Mouse (Mus musculus) urinary bladder, postnatal 36 days (tissue): ENCODE measurements at regions not wholly inside any gene's neighbourhood (a gene's known extent, or its start where the extent isn't known, plus 50 kb on each side); places are given as distances from the start of the nearest gene placed in this dataset.

Experiments
- DNase-seq, 2 experiments: peaks; one replicate each; pipeline ENCODE4 v3.0.0; 2022; ENCODE audit warnings: low spot score in 2 of 2, mixed read lengths in 1 of 2

GRCm38 (mm10) chr5:119215364-119215763 lies 455.1 kb upstream of the Tbx3 start:
- no peak for DNase-seq

- no peak for DNase-seq
Measured at GRCm38 (mm10) chr5:119216146-119216545, 454.3 kb upstream of the Tbx3 start.

- DNase-seq = no peak
Measured at GRCm38 (mm10) chr5:119217077-119217476, 453.4 kb upstream of the Tbx3 start.

- no peak for DNase-seq
Measured at GRCm38 (mm10) chr5:119228691-119229090, 441.8 kb upstream of the Tbx3 start.

- DNase-seq = no peak
Measured at GRCm38 (mm10) chr5:119232941-119233340, 437.5 kb upstream of the Tbx3 start.

GRCm38 (mm10) chr5:119235884-119236283 lies 434.6 kb upstream of the Tbx3 start:
- DNase-seq = no peak

- peak in 1 of 2 experiments; percentile 28 for DNase-seq
Measured at GRCm38 (mm10) chr5:119246824-119247223, 423.6 kb upstream of the Tbx3 start.

- peak; percentile 21 to 29 for DNase-seq
Measured at GRCm38 (mm10) chr5:119248626-119249025, 421.8 kb upstream of the Tbx3 start.

- DNase-seq = no peak
Measured at GRCm38 (mm10) chr5:119249124-119249718, 421.2 kb upstream of the Tbx3 start.

- DNase-seq = peak in 1 of 2 experiments; percentile 21
Measured at GRCm38 (mm10) chr5:119251311-119252047, 419.0 kb upstream of the Tbx3 start.

- DNase-seq = no peak
Measured at GRCm38 (mm10) chr5:119257374-119258120, 412.9 kb upstream of the Tbx3 start.

- DNase-seq = no peak
Measured at GRCm38 (mm10) chr5:119258831-119259230, 411.6 kb upstream of the Tbx3 start.

- DNase-seq = peak in 1 of 2 experiments; percentile 42
Measured at GRCm38 (mm10) chr5:119265149-119265890, 405.1 kb upstream of the Tbx3 start.

GRCm38 (mm10) chr5:119271234-119271852 lies 399.1 kb upstream of the Tbx3 start:
- DNase-seq = no peak

GRCm38 (mm10) chr5:119273203-119273602 lies 397.3 kb upstream of the Tbx3 start:
- no peak for DNase-seq

- no peak for DNase-seq
Measured at GRCm38 (mm10) chr5:119273615-119274014, 396.9 kb upstream of the Tbx3 start.

- no peak for DNase-seq
Measured at GRCm38 (mm10) chr5:119274817-119275494, 395.5 kb upstream of the Tbx3 start.

- DNase-seq = no peak
Measured at GRCm38 (mm10) chr5:119280146-119280545, 390.3 kb upstream of the Tbx3 start.

- DNase-seq = no peak
Measured at GRCm38 (mm10) chr5:119289808-119290207, 380.7 kb upstream of the Tbx3 start.

GRCm38 (mm10) chr5:119292323-119292722 lies 378.1 kb upstream of the Tbx3 start:
- DNase-seq = no peak

- no peak for DNase-seq
Measured at GRCm38 (mm10) chr5:119292889-119293288, 377.6 kb upstream of the Tbx3 start.
